Mouse (Mus musculus) heart, embryonic 13.5 days (tissue): ENCODE results near the gene Relch. TPM values are rescaled to one million over a fixed set of nuclear protein-coding genes. Genes with fewer than 3 reads are reported as not detected.
A peak's percentile ranks its signal among the peaks of the same experiment; 100 is the strongest.

Experiments
- ATAC-seq: fragments of 200-750 bp; cut with Nextera tagmentation; 2 replicates; pipeline ENCODE4 v1.8.0; 2017; ENCODE audit warnings: moderate TSS enrichment; ENCODE audit not compliant: insufficient number of reproducible peaks, low FRiP score, low TSS enrichment; ENCODE audit errors: extremely low read depth
- H3K27ac ChIP-seq: fragments of 300-500 bp; sonication (generic); replicated peaks from 2 replicates; pipeline ENCODE4 v1.5.1; 2015; ENCODE audit warnings: moderate library complexity, mild to moderate bottlenecking, inconsistent platforms
- H3K27me3 ChIP-seq: fragments of 300-500 bp; sonication (generic); replicated peaks from 2 replicates; pipeline ENCODE4 v1.6.1; 2015; ENCODE audit warnings: mild to moderate bottlenecking, inconsistent platforms
- H3K36me3 ChIP-seq: fragments of 300-500 bp; sonication (generic); 2 replicates; pipeline ENCODE4 v1.6.1; 2015; ENCODE audit warnings: mild to moderate bottlenecking, inconsistent platforms
- H3K4me1 ChIP-seq: fragments of 300-500 bp; sonication (generic); 2 replicates; pipeline ENCODE4 v1.6.1; 2015; ENCODE audit warnings: inconsistent platforms
- H3K4me2 ChIP-seq: fragments of 300-500 bp; sonication (generic); 2 replicates; pipeline ENCODE4 v1.6.1; 2015; ENCODE audit warnings: inconsistent platforms, mild to moderate bottlenecking, moderate library complexity
- H3K4me3 ChIP-seq: fragments of 300-500 bp; sonication (generic); 2 replicates; pipeline ENCODE4 v1.5.1; 2015; ENCODE audit warnings: moderate library complexity, mild to moderate bottlenecking, inconsistent platforms
- H3K9ac ChIP-seq: fragments of 300-500 bp; sonication (generic); 2 replicates; pipeline ENCODE4 v1.6.1; 2015; ENCODE audit warnings: inconsistent platforms, mild to moderate bottlenecking, moderate library complexity
- H3K9me3 ChIP-seq: fragments of 300-500 bp; sonication (generic); 2 replicates; pipeline ENCODE4 v1.6.1; 2016; ENCODE audit warnings: inconsistent platforms
- WGBS: fragments of 180-500 bp; shearing (Covaris S2); methylation state at CpG from one replicate; pipeline ENCODE4 v1.1.7; 2015; ENCODE audit warnings: mixed read lengths; 5-methylcytosine and 5-hydroxymethylcytosine counted together
- polyA plus RNA-seq: library from polyadenylated mRNA; unstranded; fragments of >200 nt; fragmentation: Nextera tagmentation; extraction: Ambion mirVana; gene quantifications from 2 replicates; pipeline ENCODE4 v1.2.1, GENCODE M21; 2015

The Relch gene
- polyA plus RNA-seq, 1 experiment from 2014 or later: 14.6 TPM

GRCm38 (mm10) chr1:105800570-105800969 lies 136.9 kb downstream of the Relch start:
- WGBS: 67% methylated on average over 6 of the region's 6 CpGs

GRCm38 (mm10) chr1:105801252-105801651 lies 137.6 kb downstream of the Relch start:
- Histone ChIP-seq H3K4me2 (no peak overlapping the region), H3K4me3 (no peak overlapping the region), H3K9ac (no peak overlapping the region), H3K4me1 (no peaks in the 10 kb centered on the region), H3K27me3 (no peaks in the 10 kb centered on the region), H3K36me3 (no peaks in the 10 kb centered on the region), H3K27ac (no peak overlapping the region), H3K9me3 (no peaks in the 10 kb centered on the region)
- no peak for ATAC-seq

More at GRCm38 (mm10) chr1:105800570-105800969, 136.9 kb downstream of the Relch start:
- Histone ChIP-seq H3K27me3 (no peaks in the 10 kb centered on the region), H3K27ac (no peak overlapping the region), H3K4me2 (no peak overlapping the region), H3K4me1 (no peaks in the 10 kb centered on the region), H3K36me3 (no peaks in the 10 kb centered on the region), H3K9me3 (no peaks in the 10 kb centered on the region), H3K4me3 (no peak overlapping the region), H3K9ac (no peak overlapping the region)
- ATAC-seq: no peak

GRCm38 (mm10) chr1:105802941-105803340 lies 139.3 kb downstream of the Relch start:
- Histone ChIP-seq H3K36me3 (no peaks in the 10 kb centered on the region), H3K4me3 (no peak overlapping the region), H3K9ac (no peak overlapping the region), H3K9me3 (no peaks in the 10 kb centered on the region), H3K27ac (no peak overlapping the region), H3K4me1 (no peaks in the 10 kb centered on the region), H3K4me2 (peak overlapping the region; percentile 26; the same call in 1 of the 2 replicates), H3K27me3 (no peaks in the 10 kb centered on the region)
- 36% methylated on average over 6 of the region's 6 CpGs for WGBS
- ATAC-seq: no peak

- no peaks in the 10 kb centered on the region for H3K4me1 ChIP-seq
- no peak overlapping the region for H3K9ac ChIP-seq
- H3K4me2 ChIP-seq: no peak overlapping the region
- H3K27ac ChIP-seq: no peak overlapping the region
- no peaks in the 10 kb centered on the region for H3K27me3 ChIP-seq
- WGBS: 23% methylated on average over 3 of the region's 3 CpGs
- H3K4me3 ChIP-seq: no peak overlapping the region
- ATAC-seq: no peak
- no peaks in the 10 kb centered on the region for H3K36me3 ChIP-seq
- H3K9me3 ChIP-seq: no peaks in the 10 kb centered on the region
Observed at GRCm38 (mm10) chr1:105804285-105804684, 140.6 kb downstream of the Relch start.

Other genes starting within 250 kb of the Relch start
- gene Pign, start 184 bp upstream of the Relch start, polyA plus RNA-seq: 10.2 and 10.5 TPM in 2 replicates
- 0.25 and 0.60 TPM in 2 replicates for gene Tnfrsf11a, start 116.9 kb downstream of the Relch start, polyA plus RNA-seq